Mouse (Mus musculus) spleen, adult 2 months (tissue): ENCODE measurements around the gene Mslnl.

ENCODE experiments used
- CTCF ChIP-seq: fragments of 200-500 bp; IDR thresholded peaks from 2 replicates; pipeline ENCODE4 v1.5.1; 2011; ENCODE audit warnings: mild to moderate bottlenecking, inconsistent platforms; ENCODE audit not compliant: insufficient read depth, insufficient read length, insufficient replicate concordance; ENCODE audit errors: extremely low read depth
- POLR2A ChIP-seq: fragments of 200-500 bp; IDR thresholded peaks from 2 replicates; pipeline ENCODE4 v1.6.1; 2011; ENCODE audit warnings: low read depth, low read length, inconsistent platforms

GRCm38 (mm10) chr17:25716711-25717637 lies 18.9 kb upstream of the Mslnl start, which contains the start of gene Gng13:
- TF ChIP-seq POLR2A (no peak), CTCF (no peak)
